Mouse (Mus musculus): ENCODE data around the gene Itga8. TPM values are rescaled to one million over a fixed set of nuclear protein-coding genes. Genes with fewer than 3 reads are reported as not detected.

Itga8 gene
- total and polyA plus RNA-seq, 3 experiments: 3.5 to 10.6 (median 7.5) TPM

DNA sequence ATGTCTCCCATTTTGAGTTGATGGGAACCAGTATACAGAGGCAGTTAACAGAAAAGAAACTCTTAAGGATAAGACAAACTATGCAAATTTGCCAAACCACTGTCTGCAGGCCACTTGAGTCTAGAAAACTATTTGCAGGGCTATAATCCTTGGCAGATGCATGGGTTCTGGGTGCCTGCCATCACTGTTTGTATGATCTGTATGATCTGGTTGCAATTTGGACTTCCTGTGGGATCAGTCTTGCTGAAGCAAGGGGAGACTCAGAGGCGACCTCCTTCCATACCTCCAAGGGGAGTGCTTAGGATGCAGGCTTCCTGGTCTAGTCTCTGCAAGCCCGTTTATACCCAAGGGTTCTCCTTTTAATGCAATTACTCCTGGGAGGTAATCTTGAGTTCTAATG lies 155.1 kb downstream of the Itga8 start:
- no peaks in the 10 kb centered on the region for H3K79me2 ChIP-seq (replicated peaks; ENCODE audit: control insufficient read depth, extremely low read depth, insufficient read depth, poor library complexity, severe bottlenecking)
- in situ Hi-C loops (cut with MboI; ENCODE audit: low pct_ligation_motif_present, low pct_unique_long_range_greater_than_20kb, low sequenced_read_pairs): loop anchor here (10.0 kb wide), 1 partner anchor 148 kb away; no protein-coding TSS in a partner anchor
- no peak for DNase-seq (ENCODE audit: extremely low read depth)
- dilution Hi-C loops (cut with MboI; ENCODE audit: extremely low pct_ligation_motif_present, extremely low pct_unique_long_range_greater_than_20kb, low sequenced_read_pairs): no loop called here
- peaks cover 6 to 71% of the 10 kb centered on the region in 2 experiments for H3K36me3 ChIP-seq (replicated peaks in 1 of 2; ENCODE audit: control insufficient read depth in 1 of 2, insufficient read depth in 1 of 2, low read length in 1 of 2)
- H3K4me2 ChIP-seq (ENCODE audit: insufficient read depth, low read depth, poor library complexity, severe bottlenecking): no peak overlapping the region
- H3K27me3 ChIP-seq (replicated peaks): no peaks in the 10 kb centered on the region
- H3K9me3 ChIP-seq (replicated peaks; ENCODE audit: low read length): no peaks in the 10 kb centered on the region
- no peak overlapping the region for H3K27ac ChIP-seq (ENCODE audit: insufficient read depth, low read depth)
- no peak overlapping the region for H3K9ac ChIP-seq (ENCODE audit: insufficient read depth, low read depth)
- H3K4me3 ChIP-seq (replicated peaks in 1 of 3; ENCODE audit: low read depth in 2 of 3, low read length in 2 of 3, poor library complexity in 1 of 3): no peak overlapping the region
- H3K4me1 ChIP-seq (ENCODE audit: control insufficient read depth in 1 of 2, insufficient read depth in 2 of 2): no peaks in the 10 kb centered on the region
- no peak for TF ChIP-seq GABPA (IDR thresholded peaks at IDR 0.05; ENCODE audit: insufficient replicate concordance, low read depth, low read length)
- no peak for TF ChIP-seq CTCF (conservative IDR thresholded peaks at IDR 0.05 in 1 of 2, IDR thresholded peaks at IDR 0.05 in 1 of 2; ENCODE audit: low read depth in 2 of 2, low read length in 2 of 2)
- no peak for TF ChIP-seq POLR2AphosphoS2 (IDR thresholded peaks at IDR 0.05; ENCODE audit: low read depth, low read length)
- TF ChIP-seq USF2 (conservative IDR thresholded peaks at IDR 0.05; ENCODE audit: low read depth, low read length): no peak
- no peak for TF ChIP-seq MYC (IDR thresholded peaks at IDR 0.05; ENCODE audit: low read depth, low read length)
- TF ChIP-seq CHD2 (IDR thresholded peaks at IDR 0.05; ENCODE audit: low read length): no peak
- TF ChIP-seq ETS1 (conservative IDR thresholded peaks at IDR 0.05; ENCODE audit: low read depth, low read length): no peak
- no peak for TF ChIP-seq MAX (IDR thresholded peaks at IDR 0.05; ENCODE audit: low read length)
- no peak for TF ChIP-seq MEF2A (IDR thresholded peaks at IDR 0.05; ENCODE audit: borderline replicate concordance, low read depth, low read length)
- TF ChIP-seq SIN3A (IDR thresholded peaks at IDR 0.05; ENCODE audit: low read length): no peak
- TF ChIP-seq PAX5 (IDR thresholded peaks at IDR 0.05; ENCODE audit: low read length): no peak
- TF ChIP-seq JUN (IDR thresholded peaks at IDR 0.05; ENCODE audit: insufficient read depth, low read depth, low read length): no peak
- TF ChIP-seq MAFK (IDR thresholded peaks at IDR 0.05; ENCODE audit: insufficient replicate concordance, low read length): no peak
- TF ChIP-seq RCOR1 (conservative IDR thresholded peaks at IDR 0.05; ENCODE audit: low read depth, low read length): no peak
- TF ChIP-seq NRF1 (IDR thresholded peaks at IDR 0.05; ENCODE audit: low read depth, low read length): no peak
- no peak for TF ChIP-seq TCF12 (IDR thresholded peaks at IDR 0.05; ENCODE audit: low read depth, low read length)
- TF ChIP-seq CHD1 (IDR thresholded peaks at IDR 0.05; ENCODE audit: low read depth, low read length): no peak
- no peak for TF ChIP-seq RAD21 (IDR thresholded peaks at IDR 0.05; ENCODE audit: low read depth, low read length)
- no peak for TF ChIP-seq SMC3 (IDR thresholded peaks at IDR 0.05; ENCODE audit: low read depth, low read length)
- TF ChIP-seq USF1 (IDR thresholded peaks at IDR 0.05; ENCODE audit: low read depth, low read length): no peak

DNA sequence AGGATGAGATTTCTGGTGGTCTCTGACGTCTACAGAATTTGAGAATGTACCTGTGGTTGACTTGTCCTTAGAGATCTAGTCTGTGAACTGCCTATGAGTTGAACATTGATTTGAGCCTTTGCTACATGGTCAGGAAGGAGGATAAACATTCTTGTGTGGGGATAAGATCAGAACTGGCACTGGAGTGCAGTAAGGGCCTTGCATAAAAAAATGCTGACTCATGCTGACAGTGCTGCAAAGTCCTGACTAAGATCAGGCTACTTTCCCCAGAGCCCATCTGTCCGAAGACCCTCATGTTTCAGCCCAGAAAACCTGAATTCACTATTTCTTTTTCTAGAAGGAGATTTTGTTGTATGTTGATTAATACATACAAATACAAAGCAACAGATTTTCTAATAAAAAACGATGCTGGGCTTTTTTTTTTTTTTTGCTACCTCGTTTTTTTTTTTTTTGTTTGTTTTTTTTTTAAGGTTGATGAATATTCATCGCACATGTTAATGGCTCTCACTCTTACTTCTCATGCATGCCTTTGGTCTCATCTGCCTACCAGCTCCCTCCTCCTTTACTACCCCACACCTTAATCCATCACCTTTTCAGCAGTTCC lies 162.9 kb downstream of the Itga8 start:
- Histone ChIP-seq H3K4me3 (replicated peaks in 1 of 3; ENCODE audit: low read depth in 2 of 3, low read length in 2 of 3, poor library complexity in 1 of 3) (no peak overlapping the region), H3K9ac (ENCODE audit: insufficient read depth, low read depth) (no peak overlapping the region), H3K4me2 (ENCODE audit: insufficient read depth, low read depth, poor library complexity, severe bottlenecking) (no peak overlapping the region), H3K27me3 (replicated peaks) (no peaks in the 10 kb centered on the region), H3K36me3 (replicated peaks in 1 of 2; ENCODE audit: control insufficient read depth in 1 of 2, insufficient read depth in 1 of 2, low read length in 1 of 2) (peaks cover 17 to 60% of the 10 kb centered on the region in 2 experiments), H3K9me3 (replicated peaks; ENCODE audit: low read length) (no peaks in the 10 kb centered on the region), H3K27ac (ENCODE audit: insufficient read depth, low read depth) (no peak overlapping the region), H3K79me2 (replicated peaks; ENCODE audit: control insufficient read depth, extremely low read depth, insufficient read depth, poor library complexity, severe bottlenecking) (no peaks in the 10 kb centered on the region), H3K4me1 (ENCODE audit: control insufficient read depth in 1 of 2, insufficient read depth in 2 of 2) (peaks cover 0 to 9% of the 10 kb centered on the region in 2 experiments; a peak in 2 of 4 replicates)
- dilution Hi-C loops (cut with MboI; ENCODE audit: extremely low pct_ligation_motif_present, extremely low pct_unique_long_range_greater_than_20kb, low sequenced_read_pairs): no loop called here
- in situ Hi-C loops (cut with MboI; ENCODE audit: low pct_ligation_motif_present, low pct_unique_long_range_greater_than_20kb, low sequenced_read_pairs): no loop called here
- DNase-seq (ENCODE audit: extremely low read depth): peak; percentile 2
- no peak for TF ChIP-seq UBTF (IDR thresholded peaks at IDR 0.05; ENCODE audit: low read depth, low read length)
- peak; percentile 88; the same call in 1 of the 2 replicates for TF ChIP-seq MAFK (IDR thresholded peaks at IDR 0.05; ENCODE audit: insufficient replicate concordance, low read length)
- TF ChIP-seq IRF4 (IDR thresholded peaks at IDR 0.05; ENCODE audit: low read depth, low read length): no peak
- no peak for TF ChIP-seq MXI1 (IDR thresholded peaks at IDR 0.05; ENCODE audit: low read depth, low read length)
- TF ChIP-seq MAZ (IDR thresholded peaks at IDR 0.05; ENCODE audit: low read depth, low read length): no peak
- no peak for TF ChIP-seq CHD2 (IDR thresholded peaks at IDR 0.05; ENCODE audit: low read length)
- TF ChIP-seq ZNF384 (IDR thresholded peaks at IDR 0.05; ENCODE audit: low read depth, low read length): peak; percentile 51; the same call in 1 of the 2 replicates

Data from CH12.LX (cell line).